Mouse (Mus musculus) frontal cortex, postnatal 14 days (tissue): ENCODE measurements around the gene Slc48a1.
A peak's percentile ranks its signal among the peaks of the same experiment; 100 is the strongest.

Experiments
- DNase-seq, 2 experiments: peaks; one replicate each; pipeline ENCODE4 v3.0.0; 2022; ENCODE audit warnings: low spot score in 2 of 2

Gene Slc48a1

GRCm38 (mm10) chr15:97754476-97754875 lies 23.8 kb upstream of the Slc48a1 start:
- DNase-seq = no peak

GRCm38 (mm10) chr15:97755361-97755760 lies 23.0 kb upstream of the Slc48a1 start:
- DNase-seq = no peak

GRCm38 (mm10) chr15:97760006-97760405 lies 18.3 kb upstream of the Slc48a1 start:
- DNase-seq = no peak

DNA sequence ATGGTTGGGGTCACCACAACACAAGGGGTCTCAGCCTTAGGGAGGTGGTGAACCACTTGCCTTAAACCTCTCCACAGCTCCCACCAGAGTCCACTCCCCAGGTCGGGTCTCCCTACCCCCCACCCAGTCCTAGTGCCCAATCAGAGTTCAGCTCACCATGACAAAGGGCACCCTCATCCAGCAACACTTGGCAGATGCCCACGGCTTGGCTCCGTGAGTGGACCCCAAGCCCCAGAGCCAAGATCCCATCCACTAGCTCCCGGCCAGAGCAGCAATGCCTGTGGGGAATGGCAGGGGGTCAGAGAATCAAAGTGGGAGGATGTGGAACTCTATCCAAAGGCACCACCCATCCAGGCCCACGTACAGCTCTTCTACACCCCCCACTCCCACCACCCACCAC lies 17.4 kb upstream of the Slc48a1 start:
- DNase-seq = no peak

GRCm38 (mm10) chr15:97761438-97761837 lies 16.9 kb upstream of the Slc48a1 start:
- DNase-seq = no peak

- no peak for DNase-seq
Measured at GRCm38 (mm10) chr15:97762733-97763132, 15.6 kb upstream of the Slc48a1 start.

DNA sequence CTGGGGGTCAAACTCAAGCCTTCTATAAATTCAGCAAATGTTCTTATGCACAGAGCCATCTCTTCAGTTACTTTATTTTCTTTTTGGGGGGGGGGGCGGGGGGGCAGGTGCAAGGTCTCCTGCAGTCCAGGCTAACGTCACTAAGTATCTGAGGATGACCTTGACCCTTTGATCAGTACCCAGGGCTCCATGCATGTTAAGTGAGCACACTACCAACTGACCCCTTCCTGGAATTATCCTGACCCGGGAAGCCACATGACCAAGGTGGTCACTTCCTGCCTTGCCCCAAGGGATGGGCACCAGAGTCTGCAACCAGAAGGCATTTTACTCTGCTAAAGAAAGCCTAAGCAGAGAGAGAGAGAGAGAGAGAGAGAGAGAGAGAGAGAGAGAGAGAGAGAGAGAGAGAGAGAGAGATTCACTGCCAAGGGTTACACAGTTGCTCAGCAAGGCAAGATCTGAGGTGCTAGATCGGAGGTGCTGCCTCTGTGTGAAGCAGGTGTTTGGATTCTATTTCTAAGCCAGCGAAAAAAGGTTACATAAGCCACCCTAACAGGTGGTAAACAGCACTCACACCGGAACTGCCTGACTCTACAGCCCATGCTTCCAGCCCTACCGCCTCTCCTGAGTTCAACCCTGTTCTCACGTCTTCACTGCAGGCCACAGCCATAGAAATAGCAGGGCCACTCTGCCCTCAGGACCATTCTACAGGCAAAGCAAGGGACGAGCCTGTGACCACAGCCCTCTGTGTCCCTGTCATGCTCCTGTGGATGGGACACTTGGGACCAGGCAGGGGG lies 14.9 kb upstream of the Slc48a1 start:
- no peak for DNase-seq

GRCm38 (mm10) chr15:97764532-97764931 lies 13.8 kb upstream of the Slc48a1 start:
- DNase-seq = no peak

GRCm38 (mm10) chr15:97765090-97765794 lies 13.1 kb upstream of the Slc48a1 start:
- DNase-seq = no peak

GRCm38 (mm10) chr15:97766194-97766593 lies 12.1 kb upstream of the Slc48a1 start:
- DNase-seq = no peak

GRCm38 (mm10) chr15:97766594-97767279 lies 11.6 kb upstream of the Slc48a1 start:
- no peak for DNase-seq

DNA sequence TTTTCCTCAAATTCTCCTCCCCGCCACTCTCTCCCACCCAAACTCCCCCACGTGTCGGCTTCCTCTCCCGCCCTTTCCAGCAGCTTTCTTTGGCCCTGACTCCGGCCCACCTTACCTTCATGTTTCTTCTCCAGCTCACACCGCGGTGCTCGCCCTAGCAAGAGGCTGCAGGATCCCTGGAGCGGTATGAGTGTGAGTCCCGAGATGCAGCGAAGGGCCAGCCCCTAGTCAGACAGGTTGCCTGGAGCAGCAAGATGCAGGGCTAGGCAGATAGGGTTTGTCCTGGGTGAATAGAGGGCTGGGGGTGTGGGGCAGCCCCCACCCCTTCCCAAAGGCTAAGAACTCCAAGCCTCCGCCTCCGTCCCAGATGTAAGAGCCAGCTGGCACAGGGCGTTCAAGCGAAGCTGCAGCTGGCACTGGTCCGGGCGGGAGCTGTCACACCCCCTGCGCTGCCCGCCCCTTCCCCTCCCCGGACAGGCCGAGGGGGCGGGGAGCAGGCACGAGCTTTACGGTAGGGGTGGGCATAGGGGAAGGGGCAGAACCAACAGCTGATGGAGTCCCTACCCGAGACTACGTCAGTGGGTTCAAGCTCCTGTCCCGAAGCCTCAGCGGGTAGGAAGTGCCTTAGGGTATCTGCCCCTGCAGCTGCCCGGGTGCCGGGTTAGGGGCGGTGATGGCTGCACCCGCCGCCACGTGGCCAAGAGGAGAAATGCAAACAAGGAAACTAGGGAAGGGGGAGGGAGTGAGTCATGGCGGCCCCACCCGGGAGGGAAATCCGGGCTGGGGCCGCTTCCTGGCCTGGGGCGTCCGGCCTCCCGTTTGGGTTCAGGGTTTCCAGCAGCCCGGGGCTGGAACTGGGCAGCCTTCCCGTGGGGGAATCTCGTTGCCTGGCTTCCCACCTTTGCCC lies 10.8 kb upstream of the Slc48a1 start, which contains the start of gene Rapgef3:
Rapgef3 (minus strand) TSS at position 693 of the 907 bp plus-strand sequence.
- DNase-seq = peak; percentile 64 to 65

GRCm38 (mm10) chr15:97768192-97768591 lies 10.1 kb upstream of the Slc48a1 start:
- no peak for DNase-seq

DNA sequence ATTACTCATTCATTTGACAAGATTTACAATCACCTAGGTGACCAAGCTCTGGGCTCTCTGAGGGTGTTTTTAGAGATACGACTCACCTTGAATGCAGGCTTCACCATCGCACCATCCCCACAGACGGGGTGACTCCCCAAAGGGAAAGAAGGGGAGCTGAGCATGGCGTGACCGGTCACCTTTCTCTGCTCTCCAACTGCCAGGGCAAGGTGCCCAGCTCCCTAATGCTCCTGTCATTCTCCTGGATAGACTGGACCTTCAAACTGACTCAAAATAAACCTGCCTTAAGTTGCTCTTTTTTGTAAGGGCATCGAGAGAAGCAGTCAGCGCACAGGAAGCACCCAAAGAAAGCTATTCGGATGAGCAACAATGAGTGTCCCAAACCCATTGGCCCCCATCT lies 8.0 kb upstream of the Slc48a1 start:
- DNase-seq = no peak

DNA sequence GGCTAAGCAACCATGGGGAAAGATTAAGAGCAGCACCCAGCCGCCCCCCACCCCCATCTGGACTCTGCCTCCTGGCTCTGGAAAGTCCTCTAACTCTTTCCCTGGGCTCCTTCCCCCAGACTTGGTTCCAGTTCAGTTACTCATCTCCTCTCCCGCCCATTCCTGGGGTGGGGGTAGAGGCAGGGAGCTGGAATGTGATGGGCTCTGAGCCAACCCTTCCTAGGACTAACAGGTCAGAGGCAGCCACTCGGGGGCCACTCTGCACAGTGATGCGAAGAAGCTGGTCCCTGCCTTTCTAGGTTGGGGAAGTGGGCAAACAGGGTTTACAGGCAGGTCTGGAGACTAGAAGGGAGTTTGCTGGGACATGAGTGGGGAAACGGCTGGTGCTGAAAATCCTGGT lies 5.2 kb upstream of the Slc48a1 start:
- DNase-seq = no peak

DNA sequence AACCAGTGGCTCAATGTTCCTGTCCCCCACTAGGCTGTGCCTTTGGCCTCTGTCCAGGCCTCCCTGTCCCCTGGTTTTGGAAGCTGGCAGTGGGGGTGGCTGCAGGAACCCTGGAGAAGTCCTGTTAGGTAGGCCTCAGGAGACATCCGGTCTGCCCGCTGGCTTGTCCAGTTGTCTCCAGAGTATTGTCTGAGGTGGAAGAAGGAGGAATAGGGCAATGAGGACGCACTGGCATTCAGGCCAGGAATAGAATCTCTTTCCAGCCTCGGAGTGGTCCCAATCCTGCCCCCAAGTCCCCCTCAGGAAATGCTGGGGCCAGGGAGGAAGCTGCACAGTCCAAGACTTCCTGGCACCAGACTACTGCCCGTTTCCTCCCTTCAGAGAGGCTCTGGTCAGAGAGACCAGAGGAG lies 4.4 kb upstream of the Slc48a1 start:
- DNase-seq = no peak

GRCm38 (mm10) chr15:97776514-97776913 lies 1.8 kb upstream of the Slc48a1 start:
- DNase-seq = peak in 1 of 2 experiments; percentile 70

DNA sequence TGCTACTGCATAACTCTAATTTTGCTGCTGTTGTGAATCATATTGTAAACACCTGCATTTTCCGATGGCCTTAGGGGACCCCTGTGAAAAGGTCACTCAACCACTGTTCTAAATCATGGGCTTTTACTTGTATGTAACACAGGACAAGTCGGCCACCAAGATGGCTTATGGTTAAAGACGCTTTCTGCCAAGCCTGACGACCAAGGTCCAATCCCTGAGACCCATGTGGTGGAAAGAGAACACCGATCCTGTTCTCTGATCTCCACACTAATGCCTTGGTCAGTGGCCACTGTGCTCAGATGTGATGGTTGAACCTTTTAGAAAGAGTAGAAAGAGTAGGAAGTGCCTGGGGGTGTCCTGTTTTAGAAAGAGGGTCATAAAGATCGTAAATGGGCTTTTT lies 1.4 kb upstream of the Slc48a1 start:
- no peak for DNase-seq

DNA sequence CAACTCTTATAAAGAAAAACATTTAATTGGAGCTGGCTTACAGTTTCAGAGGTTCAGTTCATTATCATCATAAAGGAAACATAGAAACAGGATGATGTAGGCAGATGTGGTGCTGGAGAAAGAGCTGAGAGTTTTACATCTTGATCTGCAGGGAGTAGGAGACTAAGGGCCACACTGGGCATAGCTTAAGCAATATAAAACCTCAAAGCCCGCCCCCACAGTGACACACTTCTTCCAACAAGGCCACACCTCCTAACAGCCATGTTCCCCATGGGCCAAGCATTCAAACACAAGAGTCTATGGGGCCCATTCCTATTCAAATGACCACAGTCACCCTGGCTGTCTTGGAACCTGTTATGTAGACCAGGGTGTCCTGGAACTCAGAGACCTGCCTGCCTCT lies 1.3 kb downstream of the Slc48a1 start:
- DNase-seq = no peak

- DNase-seq = peak in 1 of 2 experiments; percentile 38
Measured at GRCm38 (mm10) chr15:97780611-97781031, 2.3 kb downstream of the Slc48a1 start.

DNA sequence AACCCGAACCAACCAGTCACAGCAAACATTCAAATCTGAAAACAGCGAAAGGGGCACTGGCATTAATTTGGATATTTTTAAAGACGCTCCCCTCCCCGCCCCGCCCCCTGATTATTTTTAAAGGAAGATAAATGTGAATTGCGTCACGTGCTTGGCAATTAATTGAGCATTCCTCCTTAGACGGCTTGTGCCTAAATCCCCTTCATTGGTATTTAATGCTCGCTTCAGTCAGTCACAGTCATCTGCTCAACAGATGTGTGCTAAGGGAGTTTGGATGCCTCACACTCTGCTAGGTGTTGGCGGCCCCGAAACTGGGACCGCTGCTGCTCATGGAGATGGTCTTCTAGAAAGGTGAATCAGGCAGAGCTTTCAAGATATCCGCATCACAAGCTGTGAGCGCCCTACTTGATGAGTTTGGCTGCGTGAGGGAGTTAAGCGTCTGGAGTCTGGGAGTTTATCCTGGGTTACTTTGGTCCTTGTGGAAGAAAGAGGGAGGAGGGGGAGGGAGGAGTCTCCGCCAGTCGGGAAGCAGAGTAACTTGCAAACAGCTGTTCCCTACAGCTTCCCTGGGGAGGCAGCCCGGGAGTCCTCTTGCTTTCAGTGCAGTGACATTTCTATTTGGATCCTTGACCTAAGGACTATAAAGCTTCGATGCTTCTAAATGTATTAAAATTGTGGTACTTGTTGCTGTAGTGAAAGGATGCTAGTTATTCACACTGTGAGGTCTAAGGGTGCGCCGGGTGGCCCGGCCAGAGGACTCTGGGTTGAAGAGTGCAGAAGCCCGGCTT lies 3.8 kb downstream of the Slc48a1 start:
- DNase-seq = no peak
